Mouse (Mus musculus): Measurements from ENCODE around the gene Wbp1. TPM values are rescaled to one million over a fixed set of nuclear protein-coding genes. Genes with fewer than 3 reads are reported as not detected.
"Not testable (repeated sequence)": the region's sequence is repeated elsewhere in the genome, so short reads cannot be mapped to it uniquely, and the experiment has no call there.

The Wbp1 gene
- total RNA-seq, 1 experiment = 47.5 TPM

- DNase-seq (ENCODE audit: low read depth, low spot score) = no peak
- peak overlapping the region; percentile 58 to 67 for H3K4me3 ChIP-seq (ENCODE audit: insufficient read depth in 1 of 2, low read depth in 1 of 2, low read length in 2 of 2, poor library complexity in 1 of 2, severe bottlenecking in 1 of 2)
- H3K9me3 ChIP-seq (ENCODE audit: control insufficient read depth, insufficient read depth, low read depth, low read length) = no peaks in the 10 kb centered on the region
- in situ Hi-C loops (cut with MboI; ENCODE audit: low sequenced_read_pairs in 2 of 2, unreplicated experiment in 2 of 2) = loop anchor here in 1 of 2 experiments (5.0 kb wide), 1 partner anchor 116 kb away; no protein-coding TSS in a partner anchor
- no peaks in the 10 kb centered on the region for H3K36me3 ChIP-seq (ENCODE audit: control insufficient read depth, insufficient read depth, low read length, poor library complexity, severe bottlenecking)
- TF ChIP-seq MAFK (IDR thresholded peaks at IDR 0.05; ENCODE audit: insufficient read depth, low read depth, low read length) = no peak
- no peak for TF ChIP-seq CHD2 (IDR thresholded peaks at IDR 0.05; ENCODE audit: low read depth, low read length)
- TF ChIP-seq ZNF384 (IDR thresholded peaks at IDR 0.05; ENCODE audit: low read depth, low read length) = no peak
- TF ChIP-seq ZC3H11A (IDR thresholded peaks at IDR 0.05; ENCODE audit: borderline replicate concordance, low read depth, low read length) = no peak
- TF ChIP-seq HCFC1 (IDR thresholded peaks at IDR 0.05; ENCODE audit: borderline replicate concordance, insufficient read depth, low read length) = no peak
- H3K9ac ChIP-seq (ENCODE audit: insufficient read depth, low read depth, low read length, poor library complexity, severe bottlenecking) = peak overlapping the region; percentile 54; the same call in 1 of the 2 replicates
- H3K27ac ChIP-seq (ENCODE audit: insufficient read depth, low read depth, low read length, poor library complexity, severe bottlenecking) = no peak overlapping the region
- H3K4me1 ChIP-seq (ENCODE audit: control insufficient read depth in 2 of 2, insufficient read depth in 2 of 2, low read length in 2 of 2, poor library complexity in 1 of 2) = no peaks in the 10 kb centered on the region
Measured at GRCm38 (mm10) chr6:83161442-83161841, 40.1 kb upstream of the Wbp1 start.

GRCm38 (mm10) chr6:83159456-83159855, 38.1 kb upstream of the Wbp1 start:
- H3K27ac ChIP-seq (ENCODE audit: insufficient read depth, low read depth, low read length, poor library complexity, severe bottlenecking); in situ Hi-C loops (cut with MboI; ENCODE audit: low sequenced_read_pairs in 2 of 2, unreplicated experiment in 2 of 2); H3K9ac ChIP-seq (ENCODE audit: insufficient read depth, low read depth, low read length, poor library complexity, severe bottlenecking); H3K36me3 ChIP-seq (ENCODE audit: control insufficient read depth, insufficient read depth, low read length, poor library complexity, severe bottlenecking); H3K4me3 ChIP-seq (ENCODE audit: insufficient read depth in 1 of 2, low read depth in 1 of 2, low read length in 2 of 2, poor library complexity in 1 of 2, severe bottlenecking in 1 of 2); DNase-seq (ENCODE audit: low read depth, low spot score); H3K9me3 ChIP-seq (ENCODE audit: control insufficient read depth, insufficient read depth, low read depth, low read length); H3K4me1 ChIP-seq (ENCODE audit: control insufficient read depth in 2 of 2, insufficient read depth in 2 of 2, low read length in 2 of 2, poor library complexity in 1 of 2): not testable (repeated sequence)

- no peaks in the 10 kb centered on the region for H3K9me3 ChIP-seq (ENCODE audit: control insufficient read depth, insufficient read depth, low read depth, low read length)
- peak within 1 kb of the TSS; percentile 42 to 54; a peak in 3 of 4 replicates for H3K4me3 ChIP-seq (ENCODE audit: insufficient read depth in 1 of 2, low read depth in 1 of 2, low read length in 2 of 2, poor library complexity in 1 of 2, severe bottlenecking in 1 of 2)
- no peak within 1 kb of the TSS for H3K27ac ChIP-seq (ENCODE audit: insufficient read depth, low read depth, low read length, poor library complexity, severe bottlenecking)
- no peak for DNase-seq (ENCODE audit: low read depth, low spot score)
- no peaks in the 10 kb centered on the region; the same call in 1 of the 2 replicates for H3K36me3 ChIP-seq (ENCODE audit: control insufficient read depth, insufficient read depth, low read length, poor library complexity, severe bottlenecking)
- in situ Hi-C loops (cut with MboI; ENCODE audit: low sequenced_read_pairs in 2 of 2, unreplicated experiment in 2 of 2) = no loop called here
- peaks cover 0 to 2% of the 10 kb centered on the region in 2 experiments; a peak in 2 of 4 replicates for H3K4me1 ChIP-seq (ENCODE audit: control insufficient read depth in 2 of 2, insufficient read depth in 2 of 2, low read length in 2 of 2, poor library complexity in 1 of 2)
- TF ChIP-seq CHD2 (IDR thresholded peaks at IDR 0.05; ENCODE audit: low read depth, low read length) (no peak), ZNF384 (IDR thresholded peaks at IDR 0.05; ENCODE audit: low read depth, low read length) (no peak), ZC3H11A (IDR thresholded peaks at IDR 0.05; ENCODE audit: borderline replicate concordance, low read depth, low read length) (no peak), MAFK (IDR thresholded peaks at IDR 0.05; ENCODE audit: insufficient read depth, low read depth, low read length) (no peak), HCFC1 (IDR thresholded peaks at IDR 0.05; ENCODE audit: borderline replicate concordance, insufficient read depth, low read length) (no peak)
- H3K9ac ChIP-seq (ENCODE audit: insufficient read depth, low read depth, low read length, poor library complexity, severe bottlenecking) = peak within 1 kb of the TSS; percentile 41; the same call in 1 of the 2 replicates
Measured at GRCm38 (mm10) chr6:83156259-83156684, 34.9 kb upstream of the Wbp1 start, which contains the start of the genes Wdr54 and 1700003E16Rik. Gene Wdr54 (minus strand): TSS chr6:83156397. Gene 1700003E16Rik (plus strand): TSS chr6:83156404.

GRCm38 (mm10) chr6:83155552-83156238, 34.3 kb upstream of the Wbp1 start:
- in situ Hi-C loops (cut with MboI; ENCODE audit: low sequenced_read_pairs in 2 of 2, unreplicated experiment in 2 of 2) = no loop called here
- H3K27ac ChIP-seq (ENCODE audit: insufficient read depth, low read depth, low read length, poor library complexity, severe bottlenecking) = no peak overlapping the region
- no peak for DNase-seq (ENCODE audit: low read depth, low spot score)
- peak overlapping the region; percentile 42 to 54; a peak in 3 of 4 replicates for H3K4me3 ChIP-seq (ENCODE audit: insufficient read depth in 1 of 2, low read depth in 1 of 2, low read length in 2 of 2, poor library complexity in 1 of 2, severe bottlenecking in 1 of 2)
- H3K9ac ChIP-seq (ENCODE audit: insufficient read depth, low read depth, low read length, poor library complexity, severe bottlenecking) = peak overlapping the region; percentile 41; the same call in 1 of the 2 replicates
- TF ChIP-seq HCFC1 (IDR thresholded peaks at IDR 0.05; ENCODE audit: borderline replicate concordance, insufficient read depth, low read length) (no peak), ZC3H11A (IDR thresholded peaks at IDR 0.05; ENCODE audit: borderline replicate concordance, low read depth, low read length) (no peak), ZNF384 (IDR thresholded peaks at IDR 0.05; ENCODE audit: low read depth, low read length) (no peak), CHD2 (IDR thresholded peaks at IDR 0.05; ENCODE audit: low read depth, low read length) (no peak), MAFK (IDR thresholded peaks at IDR 0.05; ENCODE audit: insufficient read depth, low read depth, low read length) (no peak)
- H3K9me3 ChIP-seq (ENCODE audit: control insufficient read depth, insufficient read depth, low read depth, low read length) = no peaks in the 10 kb centered on the region
- no peaks in the 10 kb centered on the region; the same call in 1 of the 2 replicates for H3K36me3 ChIP-seq (ENCODE audit: control insufficient read depth, insufficient read depth, low read length, poor library complexity, severe bottlenecking)
- H3K4me1 ChIP-seq (ENCODE audit: control insufficient read depth in 2 of 2, insufficient read depth in 2 of 2, low read length in 2 of 2, poor library complexity in 1 of 2) = peaks cover 0 to 2% of the 10 kb centered on the region in 2 experiments; a peak in 2 of 4 replicates

Measured in ES-E14 (cell line).